Mouse (Mus musculus) CD4-positive, CD25-positive, alpha-beta regulatory T cell (primary cell): ENCODE results near the gene Odf3b. TPM values are rescaled to one million over a fixed set of nuclear protein-coding genes. Genes with fewer than 3 reads are reported as not detected.

Source experiments
- polyA plus RNA-seq: library from polyadenylated mRNA; unstranded; fragments of 100-300 nt; shearing (Covaris generic); gene quantifications from one replicate; pipeline ENCODE4 v1.2.1, GENCODE M21; 2017

The Odf3b gene
- polyA plus RNA-seq = 1.4 TPM

DNA sequence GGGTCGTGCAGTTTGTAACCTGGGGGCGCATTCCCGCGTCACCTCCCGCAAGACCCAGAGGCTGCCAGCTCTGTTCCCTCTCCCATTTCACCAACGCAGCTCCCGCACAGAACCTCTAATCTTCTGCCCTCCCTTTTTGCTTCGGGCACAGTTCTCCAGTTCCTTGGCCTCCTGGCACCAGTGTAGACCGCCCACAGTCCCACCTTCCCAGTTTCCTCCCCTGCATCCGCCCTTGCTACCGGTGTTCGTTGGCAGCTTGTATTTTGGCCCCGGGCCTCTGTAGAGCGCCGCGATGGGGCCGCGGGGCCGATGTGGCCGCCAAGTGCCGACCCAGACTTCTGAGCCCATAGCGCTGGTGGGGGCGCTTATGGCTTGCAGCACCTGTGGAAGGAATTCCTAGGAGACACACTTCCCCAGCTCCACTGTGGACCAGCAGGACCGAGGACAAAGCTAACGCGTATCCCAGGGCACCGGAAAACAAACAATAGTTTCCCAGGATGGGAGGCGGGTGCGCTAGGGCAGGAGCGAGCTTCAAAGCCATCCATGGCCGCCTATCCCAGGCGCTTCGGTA, at the start of gene Odf3b:
Gene Odf3b, minus strand, starts transcription at position 452 of the 571 bp plus-strand sequence.

DNA sequence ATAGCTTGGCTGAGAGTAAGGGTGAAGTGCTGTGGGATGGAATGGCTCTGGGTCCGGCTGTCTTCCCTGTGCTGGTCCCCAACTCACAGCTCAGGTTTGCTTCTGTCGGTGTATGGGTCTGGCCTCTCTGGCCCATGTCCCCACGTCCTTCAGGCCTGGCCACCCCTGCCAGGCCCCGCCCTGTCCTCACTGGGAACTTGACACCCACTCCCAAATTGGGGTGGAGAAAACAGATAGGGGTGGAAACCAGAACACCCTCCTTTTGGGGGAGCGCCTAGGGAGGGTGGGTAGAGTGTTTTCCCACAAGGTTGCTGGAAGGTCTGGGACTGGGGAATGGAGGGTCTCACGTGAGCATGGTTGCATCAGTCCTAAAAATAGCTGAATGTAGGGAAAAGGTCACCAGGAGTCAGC, 46.6 kb upstream of the Odf3b start, which contains the start of gene Cpt1b:
Gene Cpt1b, minus strand, starts transcription at position 153 of the 411 bp plus-strand sequence.

GRCm38 (mm10) chr15:89410118-89410517, 31.0 kb upstream of the Odf3b start, which contains the start of gene Syce3:
Gene Syce3 (minus strand): TSS chr15:89410503.

DNA sequence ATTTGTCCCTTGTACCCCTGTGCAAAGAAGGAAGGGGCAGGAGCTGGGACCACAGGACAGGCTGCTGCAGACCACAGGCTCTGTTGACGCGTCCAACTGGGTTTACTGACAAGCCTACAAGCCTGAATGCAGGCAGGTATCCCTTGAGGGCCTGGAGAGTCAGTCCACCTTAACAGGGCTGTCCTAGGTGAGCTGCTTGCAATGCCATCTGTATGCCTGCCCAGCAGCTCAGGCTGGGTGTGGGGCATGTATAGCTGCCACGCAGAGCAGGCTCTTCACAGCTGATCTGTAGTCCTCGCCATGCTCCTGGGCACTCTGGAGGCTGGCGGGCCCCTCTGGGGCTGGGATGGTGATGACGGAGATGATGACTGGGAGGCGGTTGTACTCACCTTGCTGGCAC, 5.5 kb upstream of the Odf3b start, which contains the start of gene Klhdc7b:
Gene Klhdc7b, plus strand, starts transcription at position 301 of the 400 bp plus-strand sequence.

GRCm38 (mm10) chr15:89376957-89377356, 2.1 kb downstream of the Odf3b start, which contains the start of gene Tymp:
Gene Tymp (minus strand): TSS chr15:89377039.

DNA sequence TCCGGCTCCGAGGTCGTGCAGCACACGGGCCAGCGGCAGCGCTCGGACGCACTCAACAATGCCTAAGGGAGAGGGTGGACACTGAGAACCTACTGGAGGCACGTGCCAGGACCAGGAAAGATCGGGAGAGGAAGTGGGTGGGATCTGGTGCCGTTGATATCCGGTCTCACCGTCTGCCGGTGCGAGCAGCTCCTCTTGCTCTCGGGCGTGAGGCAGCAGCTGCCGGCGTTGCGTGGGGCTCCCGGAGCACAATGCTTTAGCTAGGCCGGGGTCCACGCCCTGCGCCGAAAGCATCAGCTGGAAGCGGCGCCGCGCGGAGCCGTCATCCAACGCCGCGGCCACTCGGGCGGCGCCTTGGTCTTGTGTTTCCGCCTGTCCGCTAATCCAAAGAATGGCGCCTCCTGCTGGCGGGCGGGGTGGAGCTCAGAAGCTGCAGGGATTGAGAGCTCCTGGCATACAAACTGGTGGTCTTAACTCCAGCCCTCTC, 5.3 kb downstream of the Odf3b start, which contains the start of gene Sco2:
Gene Sco2, minus strand, starts transcription at position 85 of the 487 bp plus-strand sequence.

DNA sequence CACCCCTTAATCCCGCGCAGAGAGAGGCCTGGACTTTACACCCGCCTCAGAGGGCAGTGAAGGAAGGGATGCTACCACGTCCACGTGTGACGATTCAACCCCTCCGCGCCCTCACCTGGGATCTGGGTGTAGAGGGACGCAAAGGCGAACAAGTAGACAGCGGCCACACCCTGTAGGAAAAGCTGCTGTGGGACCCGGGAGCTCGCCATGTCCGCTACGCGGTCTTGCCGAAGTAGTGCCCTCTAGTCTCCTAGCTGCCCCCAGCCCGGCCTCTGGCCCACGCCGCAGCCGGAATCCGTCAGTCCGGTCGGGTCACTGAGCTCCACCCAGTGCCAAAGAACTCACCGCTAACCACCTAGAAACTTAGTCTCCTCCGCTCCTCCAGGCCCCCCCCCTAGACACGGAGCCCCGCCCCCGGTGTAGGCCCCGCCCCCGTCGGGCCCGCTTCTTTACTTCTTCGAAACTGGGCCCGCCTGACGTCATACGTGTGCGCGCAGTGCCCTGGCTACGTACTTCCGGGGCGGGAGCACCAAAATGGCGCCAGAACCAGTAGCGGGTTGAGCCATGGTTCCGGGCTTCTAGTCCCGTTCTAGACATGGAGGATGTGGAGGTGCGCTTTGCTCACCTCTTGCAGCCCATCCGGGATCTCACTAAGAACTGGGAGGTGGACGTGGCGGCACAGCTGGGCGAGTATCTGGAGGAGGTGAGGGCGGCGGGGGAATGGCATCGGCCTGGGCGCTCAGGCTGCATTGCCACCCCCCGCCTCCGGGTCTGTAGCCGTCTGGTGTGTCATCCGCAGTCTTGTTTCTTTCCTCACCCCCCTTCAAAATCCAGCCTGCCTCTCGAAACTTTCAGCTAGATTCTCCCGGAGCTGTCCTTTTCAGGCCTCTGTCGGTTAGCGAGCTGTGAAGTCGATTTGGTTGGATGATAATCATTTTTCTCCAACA, 23.6 kb downstream of the Odf3b start, which contains the start of the genes Lmf2 and Ncaph2:
Gene Lmf2, minus strand, starts transcription at position 419 of the 947 bp plus-strand sequence.
Gene Ncaph2, plus strand, starts transcription at position 479 of the 947 bp plus-strand sequence.

DNA sequence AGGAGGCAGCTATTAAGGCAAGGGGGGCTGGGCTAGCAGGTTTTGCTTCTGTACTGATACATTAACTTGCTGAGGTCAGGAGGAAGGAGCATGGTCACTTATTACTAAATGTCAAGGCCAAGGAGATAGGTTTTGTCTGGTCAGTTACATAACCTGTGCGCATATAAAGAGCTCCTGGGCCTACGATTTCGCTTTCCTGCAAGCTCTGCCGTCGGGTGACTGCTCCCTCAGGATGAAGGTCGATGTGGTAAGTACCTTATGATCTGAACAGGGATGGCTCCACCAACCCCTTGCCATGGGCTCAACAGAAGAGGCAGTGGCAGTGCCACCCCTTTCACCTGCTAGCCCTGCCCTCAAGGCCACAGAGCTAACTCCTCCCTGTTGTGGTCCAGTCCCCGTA, 44.8 kb downstream of the Odf3b start, which contains the start of gene Miox:
Gene Miox, plus strand, starts transcription at position 128 of the 400 bp plus-strand sequence.

Other genes with a start within 250 kb of the Odf3b start
- 9.8 TPM for gene Mapk12, start 238.6 kb downstream of the Odf3b start, polyA plus RNA-seq
- gene Mapk11, start 229.7 kb downstream of the Odf3b start, polyA plus RNA-seq = 83.5 TPM
- gene Plxnb2, start 198.5 kb downstream of the Odf3b start, polyA plus RNA-seq = 4.8 TPM
- gene Dennd6b, start 182.8 kb downstream of the Odf3b start, polyA plus RNA-seq = 49.0 TPM
- gene Ppp6r2, start 167.7 kb downstream of the Odf3b start, polyA plus RNA-seq = 20.3 TPM
- 226 TPM for gene Sbf1, start 64.0 kb downstream of the Odf3b start, polyA plus RNA-seq
- gene Adm2, start 56.6 kb downstream of the Odf3b start, polyA plus RNA-seq = not detected
- gene Miox, start 44.9 kb downstream of the Odf3b start, polyA plus RNA-seq = not detected
- 61.9 TPM for gene Lmf2, start 23.6 kb downstream of the Odf3b start, polyA plus RNA-seq
- gene Ncaph2, start 23.6 kb downstream of the Odf3b start, polyA plus RNA-seq = 177 TPM
- gene Sco2, start 5.4 kb downstream of the Odf3b start, polyA plus RNA-seq = 13.1 TPM
- 2.2 TPM for gene Tymp, start 2.2 kb downstream of the Odf3b start, polyA plus RNA-seq
- 0.08 TPM for gene Klhdc7b, start 5.6 kb upstream of the Odf3b start, polyA plus RNA-seq
- not detected for gene Syce3, start 31.2 kb upstream of the Odf3b start, polyA plus RNA-seq
- 0.36 TPM for gene Cpt1b, start 46.6 kb upstream of the Odf3b start, polyA plus RNA-seq
- 6.5 TPM for gene C730034F03Rik, start 50.3 kb upstream of the Odf3b start, polyA plus RNA-seq
- gene Gm44502, start 50.4 kb upstream of the Odf3b start, polyA plus RNA-seq = not detected
- 119 TPM for gene Chkb, start 50.6 kb upstream of the Odf3b start, polyA plus RNA-seq
- 0.19 TPM for gene Mapk8ip2, start 74.6 kb upstream of the Odf3b start, polyA plus RNA-seq
- gene Arsa, start 98.1 kb upstream of the Odf3b start, polyA plus RNA-seq = 23.2 TPM
- not detected for gene Shank3, start 120.3 kb upstream of the Odf3b start, polyA plus RNA-seq
- gene Acr, start 189.0 kb upstream of the Odf3b start, polyA plus RNA-seq = not detected
- 1.9 TPM for gene Rabl2, start 212.6 kb upstream of the Odf3b start, polyA plus RNA-seq